Mouse (Mus musculus) bone marrow, adult 2 months (tissue): ENCODE measurements at regions not wholly inside any gene's neighbourhood (a gene's known extent, or its start where the extent isn't known, plus 50 kb on each side); places are given as distances from the start of the nearest gene placed in this dataset.

ENCODE experiments used
- CTCF ChIP-seq: fragments of 200-500 bp; IDR thresholded peaks from 2 replicates; pipeline ENCODE4 v1.5.1; 2011; ENCODE audit warnings: low read length, control low read depth; ENCODE audit not compliant: control insufficient read depth, insufficient read depth
- POLR2A ChIP-seq: fragments of 200-500 bp; IDR thresholded peaks from 2 replicates; pipeline ENCODE4 v1.6.1; 2011; ENCODE audit warnings: low read depth, mild to moderate bottlenecking, control low read depth, low read length, borderline replicate concordance; ENCODE audit not compliant: control insufficient read depth

DNA sequence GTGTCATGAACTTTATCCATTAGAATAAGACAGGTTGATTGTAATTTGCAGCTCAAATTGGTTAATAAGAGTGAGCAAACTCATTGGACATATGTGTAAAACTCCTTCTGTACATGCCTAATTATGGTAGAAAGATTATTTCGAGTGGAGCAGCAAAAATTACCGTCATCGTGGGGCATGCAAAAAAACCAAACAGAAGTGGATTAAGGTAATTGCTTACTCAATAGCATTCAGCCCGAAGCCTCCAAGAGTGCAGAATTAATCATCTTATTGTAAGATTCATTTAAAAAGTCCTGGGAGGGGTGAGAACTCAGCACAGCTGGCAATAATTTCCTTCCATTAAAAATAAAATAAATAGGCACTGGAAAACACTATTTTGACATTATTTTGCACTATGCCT is 662.2 kb downstream of the Kcnj2 start:
- TF ChIP-seq POLR2A (no peak), CTCF (no peak)
